1 mouse cellular context compared by ENCODE assay signal in the genomic region with DNA sequence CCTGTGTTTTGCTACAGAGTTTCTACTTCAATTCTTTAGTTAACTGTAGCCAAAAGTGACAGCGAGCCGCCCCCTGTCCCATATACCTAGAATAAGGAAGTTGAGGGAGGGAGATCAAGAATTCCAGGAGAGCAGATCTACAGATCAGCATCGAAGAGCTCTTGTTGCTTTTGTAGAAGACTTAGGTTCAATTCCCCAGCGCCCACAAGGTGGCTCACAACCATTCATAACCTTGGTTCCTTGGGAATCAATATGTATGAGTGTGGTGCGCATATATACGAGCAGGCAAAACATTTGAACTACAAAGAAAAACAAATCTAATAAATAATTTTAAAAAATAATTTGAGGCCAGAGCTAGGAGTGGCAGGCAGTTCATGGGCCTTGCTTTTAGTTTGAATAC.
TF ChIP-seq lines count a peak whose summit lies in the region.

No protein-coding gene starts in this region.

TF ChIP-seq in MEL, 35 proteins besides CTCF, POLR2A, EP300 and RAD21:
- TF ChIP-seq SMC3 (IDR thresholded peaks at IDR 0.05; ENCODE audit: low read depth, low read length) (peak; percentile 10; the same call in 1 of the 2 replicates), TBP (IDR thresholded peaks at IDR 0.05; ENCODE audit: low read depth, low read length) (no peak), MAZ (IDR thresholded peaks at IDR 0.05; ENCODE audit: low read depth, low read length) (no peak)
